Mouse (Mus musculus) midbrain, embryonic 15.5 days (tissue): ENCODE results near the gene Gm28374. TPM values are rescaled to one million over a fixed set of nuclear protein-coding genes. Genes with fewer than 3 reads are reported as not detected.
A peak's percentile ranks its signal among the peaks of the same experiment; 100 is the strongest.

Experiments
- ATAC-seq: fragments of 200-750 bp; cut with Nextera tagmentation; replicated peaks from 2 replicates; pipeline ENCODE4 v1.8.0; 2017; ENCODE audit warnings: moderate TSS enrichment
- H3K27ac ChIP-seq: fragments of 300-500 bp; sonication (generic); 2 replicates; pipeline ENCODE4 v1.5.1; 2015; ENCODE audit warnings: mild to moderate bottlenecking, inconsistent platforms
- H3K27me3 ChIP-seq: fragments of 300-500 bp; sonication (generic); replicated peaks from 2 replicates; pipeline ENCODE4 v1.6.1; 2015; ENCODE audit warnings: inconsistent platforms
- H3K36me3 ChIP-seq: fragments of 300-500 bp; sonication (generic); replicated peaks from 2 replicates; pipeline ENCODE4 v1.6.1; 2015; ENCODE audit warnings: inconsistent platforms
- H3K4me1 ChIP-seq: fragments of 300-500 bp; sonication (generic); 2 replicates; pipeline ENCODE4 v1.6.1; 2015; ENCODE audit warnings: inconsistent platforms
- H3K4me2 ChIP-seq: fragments of 300-500 bp; sonication (generic); 2 replicates; pipeline ENCODE4 v1.6.1; 2015; ENCODE audit warnings: inconsistent platforms, mild to moderate bottlenecking, moderate library complexity
- H3K4me3 ChIP-seq: fragments of 300-500 bp; sonication (generic); 2 replicates; pipeline ENCODE4 v1.5.1; 2015; ENCODE audit warnings: mild to moderate bottlenecking, inconsistent platforms
- H3K9ac ChIP-seq: fragments of 300-500 bp; sonication (generic); 2 replicates; pipeline ENCODE4 v1.6.1; 2015; ENCODE audit warnings: mild to moderate bottlenecking, inconsistent platforms
- H3K9me3 ChIP-seq: fragments of 300-500 bp; sonication (generic); 2 replicates; pipeline ENCODE4 v1.6.1; 2016; ENCODE audit warnings: inconsistent platforms
- WGBS: fragments of 180-500 bp; shearing (Covaris S2); methylation state at CpG from one replicate; pipeline ENCODE4 v1.1.7; 2015; ENCODE audit warnings: mixed read lengths; 5-methylcytosine and 5-hydroxymethylcytosine counted together
- polyA plus RNA-seq: library from polyadenylated mRNA; unstranded; fragments of >200 nt; fragmentation: Nextera tagmentation; extraction: Ambion mirVana; gene quantifications from 2 replicates; pipeline ENCODE4 v1.2.1, GENCODE M21; 2015

Gm28374 gene
- polyA plus RNA-seq, 1 experiment from 2014 or later, result 1.5 TPM

- peak overlapping the region; percentile 88 for H3K27ac ChIP-seq
- ATAC-seq, result no peak
- WGBS, result 2% methylated on average over 44 of the region's 44 CpGs
- H3K4me1 ChIP-seq, result peaks cover 54% of the 10 kb centered on the region
- H3K27me3 ChIP-seq, result no peaks in the 10 kb centered on the region
- H3K9me3 ChIP-seq, result no peaks in the 10 kb centered on the region
- H3K4me2 ChIP-seq, result peak overlapping the region; percentile 97
- peak overlapping the region; percentile 88 for H3K9ac ChIP-seq
- H3K4me3 ChIP-seq, result peak overlapping the region; percentile 70
- no peaks in the 10 kb centered on the region for H3K36me3 ChIP-seq
Measured at GRCm38 (mm10) chr19:6061641-6062302, 20.3 kb downstream of the Gm28374 start.

DNA sequence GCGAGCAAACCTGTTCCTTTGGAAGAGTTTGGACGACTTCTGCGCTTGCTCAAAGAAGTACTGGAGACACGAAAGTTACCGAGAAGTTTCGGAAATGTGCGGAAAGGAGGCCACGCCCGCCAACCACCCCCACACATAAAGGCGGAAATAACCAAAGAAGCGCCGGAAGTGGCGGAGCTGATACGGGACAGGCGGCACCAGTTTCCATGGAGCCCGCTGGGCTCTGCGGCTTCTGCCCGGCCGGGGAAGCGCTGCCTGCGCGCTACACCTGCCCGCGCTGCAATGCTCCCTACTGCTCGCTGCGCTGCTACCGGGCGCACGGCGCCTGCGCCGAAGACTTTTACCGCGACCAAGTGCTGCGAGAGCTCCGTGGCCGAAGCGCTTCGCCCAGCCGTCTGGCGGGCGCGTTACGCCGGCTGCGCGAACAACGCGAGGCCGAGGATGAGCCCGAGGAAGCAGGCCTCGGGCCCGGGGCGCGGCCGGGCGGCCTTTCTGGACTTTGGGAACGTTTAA lies 21.0 kb downstream of the Gm28374 start, which contains the start of gene Znhit2:
Gene Znhit2 (plus strand): TSS at position 172 of the 513 bp plus-strand sequence.
- Histone ChIP-seq H3K9me3 (no peaks in the 10 kb centered on the region), H3K4me3 (peak within 1 kb of the TSS; percentile 70), H3K36me3 (no peaks in the 10 kb centered on the region), H3K9ac (peak within 1 kb of the TSS; percentile 88), H3K27ac (peak within 1 kb of the TSS; percentile 88), H3K4me2 (peak within 1 kb of the TSS; percentile 97), H3K27me3 (no peaks in the 10 kb centered on the region), H3K4me1 (peaks cover 54% of the 10 kb centered on the region)
- peak; percentile 75 for ATAC-seq
- under 1% methylated on average over 51 of the region's 58 CpGs for WGBS

DNA sequence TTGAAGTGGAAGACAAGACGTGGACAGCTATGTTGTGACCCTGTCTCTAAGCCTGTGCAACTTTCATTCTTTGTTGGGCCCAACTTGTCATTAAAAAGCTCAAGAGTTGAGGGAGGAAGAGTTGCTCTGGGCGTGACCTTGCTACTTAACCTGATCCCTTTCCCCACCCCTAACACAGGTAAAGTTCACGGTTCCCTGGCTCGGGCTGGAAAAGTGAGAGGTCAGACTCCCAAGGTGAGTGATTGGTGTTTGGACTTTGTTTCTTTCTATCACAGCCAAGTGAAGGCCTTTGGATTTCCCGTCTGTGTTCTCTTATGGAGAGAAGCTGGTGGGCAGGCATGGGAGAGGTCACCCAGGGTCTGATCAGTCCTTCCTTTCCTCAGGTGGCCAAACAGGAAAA lies 23.1 kb downstream of the Gm28374 start:
- H3K9ac ChIP-seq, result peak overlapping the region; percentile 81; the same call in 1 of the 2 replicates
- peak overlapping the region; percentile 82 for H3K4me2 ChIP-seq
- no peak overlapping the region for H3K27ac ChIP-seq
- WGBS, result 89% methylated on average over 5 of the region's 5 CpGs
- H3K9me3 ChIP-seq, result no peaks in the 10 kb centered on the region
- no peak for ATAC-seq
- H3K27me3 ChIP-seq, result no peaks in the 10 kb centered on the region
- H3K4me3 ChIP-seq, result peak overlapping the region; percentile 66
- H3K36me3 ChIP-seq, result peaks cover 8% of the 10 kb centered on the region
- H3K4me1 ChIP-seq, result peaks cover 49% of the 10 kb centered on the region

- no peaks in the 10 kb centered on the region for H3K27me3 ChIP-seq
- peak overlapping the region; percentile 66 for H3K4me3 ChIP-seq
- peak overlapping the region; percentile 81 for H3K9ac ChIP-seq
- H3K4me2 ChIP-seq, result peak overlapping the region; percentile 82
- peaks cover 12% of the 10 kb centered on the region for H3K36me3 ChIP-seq
- 42% methylated on average over 5 of the region's 5 CpGs for WGBS
- no peak for ATAC-seq
- H3K27ac ChIP-seq, result no peak overlapping the region; the same call in 1 of the 2 replicates
- H3K9me3 ChIP-seq, result no peaks in the 10 kb centered on the region
- H3K4me1 ChIP-seq, result peaks cover 47% of the 10 kb centered on the region
Measured at GRCm38 (mm10) chr19:6058513-6058912, 23.5 kb downstream of the Gm28374 start.

GRCm38 (mm10) chr19:6057313-6058096 lies 24.6 kb downstream of the Gm28374 start, which contains the start of the genes Mrpl49 and Fau:
TSS of gene Mrpl49 (minus strand) at chr19:6057785.
TSS of gene Fau (plus strand) at chr19:6057844.
- Histone ChIP-seq H3K4me1 (peaks cover 37% of the 10 kb centered on the region), H3K4me3 (peak within 1 kb of the TSS; percentile 66), H3K9me3 (no peaks in the 10 kb centered on the region), H3K27me3 (no peaks in the 10 kb centered on the region), H3K27ac (peak within 1 kb of the TSS; percentile 80), H3K4me2 (peak within 1 kb of the TSS; percentile 82), H3K36me3 (peaks cover 21% of the 10 kb centered on the region), H3K9ac (peak within 1 kb of the TSS; percentile 81)
- under 1% methylated on average over 63 of the region's 63 CpGs for WGBS
- ATAC-seq, result peak; percentile 87

DNA sequence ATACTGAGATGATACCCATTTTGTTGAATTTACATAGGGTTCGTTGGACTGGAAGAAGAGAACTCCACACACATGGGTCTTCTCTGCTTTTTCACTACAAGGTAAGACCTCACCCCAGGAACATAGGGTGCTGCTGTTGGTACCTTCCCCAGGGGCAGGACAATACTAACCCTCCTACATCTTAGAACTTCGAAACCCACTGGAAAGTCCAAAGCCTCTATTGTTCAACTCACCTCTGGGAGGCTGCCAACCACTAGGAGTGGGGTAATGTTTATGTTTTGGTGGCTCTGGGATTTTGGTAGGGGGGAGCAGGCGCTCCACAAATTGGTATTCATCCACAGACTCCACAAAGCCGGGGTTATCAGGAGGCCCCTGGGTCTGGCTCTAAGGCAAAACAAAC lies 25.4 kb downstream of the Gm28374 start:
- Histone ChIP-seq H3K4me3 (peak overlapping the region; percentile 66), H3K4me1 (peaks cover 28% of the 10 kb centered on the region), H3K9ac (peak overlapping the region; percentile 81; the same call in 1 of the 2 replicates), H3K9me3 (no peaks in the 10 kb centered on the region), H3K27ac (no peak overlapping the region), H3K27me3 (no peaks in the 10 kb centered on the region), H3K36me3 (peaks cover 29% of the 10 kb centered on the region), H3K4me2 (peak overlapping the region; percentile 82)
- 56% methylated on average over 4 of the region's 4 CpGs for WGBS
- ATAC-seq, result no peak

DNA sequence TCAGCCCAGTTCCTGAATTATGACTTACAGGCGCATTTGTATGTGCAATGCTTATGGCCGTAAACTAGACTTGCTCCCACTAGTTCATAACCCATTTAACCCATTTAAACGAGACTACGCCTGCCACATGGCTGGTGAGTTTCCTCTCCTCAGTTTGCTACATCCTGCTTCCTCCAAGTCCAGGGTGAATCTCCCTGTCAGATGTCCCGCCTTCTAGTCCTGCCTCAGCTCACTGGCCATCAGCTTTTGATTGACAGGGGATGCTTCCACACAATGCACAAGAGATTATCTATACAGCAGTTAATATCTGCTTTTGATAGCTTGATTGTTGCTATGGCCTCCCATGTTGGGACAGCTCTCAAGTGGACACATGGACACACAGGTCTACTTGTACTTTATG lies 27.8 kb downstream of the Gm28374 start:
- H3K9ac ChIP-seq, result no peak overlapping the region
- H3K9me3 ChIP-seq, result no peaks in the 10 kb centered on the region
- no peak for ATAC-seq
- WGBS, result 88% methylated on average over 5 of the region's 5 CpGs
- no peak overlapping the region for H3K4me2 ChIP-seq
- peaks cover 53% of the 10 kb centered on the region for H3K36me3 ChIP-seq
- H3K27me3 ChIP-seq, result no peaks in the 10 kb centered on the region
- no peak overlapping the region for H3K4me3 ChIP-seq
- H3K27ac ChIP-seq, result no peak overlapping the region
- H3K4me1 ChIP-seq, result peaks cover 22% of the 10 kb centered on the region

- Histone ChIP-seq H3K9ac (no peak overlapping the region), H3K4me2 (no peak overlapping the region), H3K27ac (no peak overlapping the region), H3K36me3 (peaks cover 64% of the 10 kb centered on the region), H3K4me1 (peaks cover 31% of the 10 kb centered on the region), H3K4me3 (no peak overlapping the region), H3K9me3 (no peaks in the 10 kb centered on the region), H3K27me3 (no peaks in the 10 kb centered on the region)
- ATAC-seq, result no peak
- WGBS, result 90% methylated on average over 7 of the region's 7 CpGs
Measured at GRCm38 (mm10) chr19:6052516-6052915, 29.5 kb downstream of the Gm28374 start.

GRCm38 (mm10) chr19:6048681-6049410 lies 33.2 kb downstream of the Gm28374 start:
- no peak overlapping the region for H3K4me2 ChIP-seq

GRCm38 (mm10) chr19:6047899-6048166 lies 34.2 kb downstream of the Gm28374 start:
- WGBS, result 89% methylated on average over 8 of the region's 8 CpGs
- H3K27me3 ChIP-seq, result no peaks in the 10 kb centered on the region
- H3K4me2 ChIP-seq, result peak overlapping the region; percentile 84
- ATAC-seq, result no peak
- peaks cover 46% of the 10 kb centered on the region for H3K36me3 ChIP-seq
- peak overlapping the region; percentile 94 for H3K4me3 ChIP-seq
- no peak overlapping the region for H3K27ac ChIP-seq
- H3K9ac ChIP-seq, result peak overlapping the region; percentile 79
- H3K4me1 ChIP-seq, result peaks cover 31% of the 10 kb centered on the region
- no peaks in the 10 kb centered on the region for H3K9me3 ChIP-seq

More at GRCm38 (mm10) chr19:6048681-6049410, 33.2 kb downstream of the Gm28374 start:
- Histone ChIP-seq H3K9ac (no peak overlapping the region), H3K27ac (no peak overlapping the region), H3K27me3 (no peaks in the 10 kb centered on the region), H3K36me3 (peaks cover 56% of the 10 kb centered on the region), H3K4me3 (no peak overlapping the region), H3K4me1 (peaks cover 31% of the 10 kb centered on the region), H3K9me3 (no peaks in the 10 kb centered on the region)
- no peak for ATAC-seq
- WGBS, result 93% methylated on average over 11 of the region's 11 CpGs

- H3K36me3 ChIP-seq, result peaks cover 41% of the 10 kb centered on the region
- H3K27ac ChIP-seq, result peak overlapping the region; percentile 99
- peaks cover 31% of the 10 kb centered on the region for H3K4me1 ChIP-seq
- peak overlapping the region; percentile 79 for H3K9ac ChIP-seq
- peak; percentile 12; the same call in 1 of the 2 replicates for ATAC-seq
- peak overlapping the region; percentile 84 for H3K4me2 ChIP-seq
- H3K4me3 ChIP-seq, result peak overlapping the region; percentile 94
- H3K9me3 ChIP-seq, result no peaks in the 10 kb centered on the region
- H3K27me3 ChIP-seq, result no peaks in the 10 kb centered on the region
- WGBS, result 2% methylated on average over 37 of the region's 44 CpGs
Measured at GRCm38 (mm10) chr19:6047154-6047898, 34.7 kb downstream of the Gm28374 start.
